Mouse (Mus musculus) intestine, embryonic 15.5 days (tissue): ENCODE results near the gene Clcnka. TPM values are rescaled to one million over a fixed set of nuclear protein-coding genes. Genes with fewer than 3 reads are reported as not detected.

Experiments used
- ATAC-seq: fragments of 200-750 bp; cut with Nextera tagmentation; 2 replicates; pipeline ENCODE4 v1.8.0; 2017; ENCODE audit warnings: moderate TSS enrichment, moderate library complexity
- H3K27ac ChIP-seq: fragments of 300-500 bp; sonication (generic); 2 replicates; pipeline ENCODE4 v1.5.1; 2015; ENCODE audit warnings: mild to moderate bottlenecking, inconsistent platforms
- H3K27me3 ChIP-seq: fragments of 300-500 bp; sonication (generic); replicated peaks from 2 replicates; pipeline ENCODE4 v1.6.1; 2015; ENCODE audit warnings: inconsistent platforms
- H3K36me3 ChIP-seq: fragments of 300-500 bp; sonication (generic); 2 replicates; pipeline ENCODE4 v1.6.1; 2015; ENCODE audit warnings: inconsistent platforms
- H3K4me1 ChIP-seq: fragments of 300-500 bp; sonication (generic); replicated peaks from 2 replicates; pipeline ENCODE4 v1.6.1; 2015; ENCODE audit warnings: inconsistent platforms
- H3K4me2 ChIP-seq: fragments of 300-500 bp; sonication (generic); replicated peaks from 2 replicates; pipeline ENCODE4 v1.6.1; 2015; ENCODE audit warnings: mild to moderate bottlenecking, inconsistent platforms
- H3K4me3 ChIP-seq: fragments of 300-500 bp; sonication (generic); replicated peaks from 2 replicates; pipeline ENCODE4 v1.5.1; 2015; ENCODE audit warnings: inconsistent platforms
- H3K9ac ChIP-seq: fragments of 300-500 bp; sonication (generic); 2 replicates; pipeline ENCODE4 v1.6.1; 2015; ENCODE audit warnings: inconsistent platforms
- H3K9me3 ChIP-seq: fragments of 300-500 bp; sonication (generic); 2 replicates; pipeline ENCODE4 v1.6.1; 2016; ENCODE audit warnings: inconsistent platforms
- WGBS: fragments of 180-500 bp; shearing (Covaris S2); methylation state at CpG from one replicate; pipeline ENCODE4 v1.1.7; 2015; 5-methylcytosine and 5-hydroxymethylcytosine counted together
- polyA plus RNA-seq: library from polyadenylated mRNA; unstranded; fragments of >200 nt; fragmentation: Nextera tagmentation; extraction: Ambion mirVana; gene quantifications from 2 replicates; pipeline ENCODE4 v1.2.1, GENCODE M21; 2015

Clcnka gene
- polyA plus RNA-seq, 1 experiment from 2014 or later, result 0.08 TPM

- H3K27me3 ChIP-seq, result peaks cover 2% of the 10 kb centered on the region; the same call in 1 of the 2 replicates
- WGBS, result 69% methylated on average over 18 of the region's 18 CpGs
- no peak overlapping the region for H3K9ac ChIP-seq
- no peaks in the 10 kb centered on the region for H3K9me3 ChIP-seq
- H3K4me2 ChIP-seq, result no peak overlapping the region
- H3K4me3 ChIP-seq, result no peak overlapping the region
- ATAC-seq, result no peak
- no peaks in the 10 kb centered on the region for H3K4me1 ChIP-seq
- H3K27ac ChIP-seq, result no peak overlapping the region
- H3K36me3 ChIP-seq, result no peaks in the 10 kb centered on the region
These were observed 9.0 kb downstream of the Clcnka start for GRCm38 (mm10) chr4:141389366-141390150.

- H3K36me3 ChIP-seq, result no peaks in the 10 kb centered on the region
- 64% methylated on average over 5 of the region's 5 CpGs for WGBS
- no peak for ATAC-seq
These were observed 10.6 kb downstream of the Clcnka start for GRCm38 (mm10) chr4:141387933-141388332.

GRCm38 (mm10) chr4:141387093-141387784 is 11.3 kb downstream of the Clcnka start:
- H3K9me3 ChIP-seq, result no peaks in the 10 kb centered on the region
- peaks cover 24% of the 10 kb centered on the region for H3K27me3 ChIP-seq
- H3K4me2 ChIP-seq, result no peak overlapping the region
- no peak overlapping the region for H3K4me3 ChIP-seq
- 17% methylated on average over 5 of the region's 5 CpGs for WGBS
- no peak overlapping the region for H3K9ac ChIP-seq
- peak; percentile 36; the same call in 1 of the 2 replicates for ATAC-seq
- H3K4me1 ChIP-seq, result peaks cover 6% of the 10 kb centered on the region
- H3K27ac ChIP-seq, result no peak overlapping the region
- no peaks in the 10 kb centered on the region for H3K36me3 ChIP-seq

More at GRCm38 (mm10) chr4:141387933-141388332, 10.6 kb downstream of the Clcnka start:
- Histone ChIP-seq H3K27me3 (peaks cover 17% of the 10 kb centered on the region), H3K9ac (no peak overlapping the region), H3K4me3 (no peak overlapping the region), H3K4me1 (no peaks in the 10 kb centered on the region; the same call in 1 of the 2 replicates), H3K9me3 (no peaks in the 10 kb centered on the region), H3K4me2 (no peak overlapping the region), H3K27ac (no peak overlapping the region)

- WGBS, result 74% methylated on average over 7 of the region's 7 CpGs
- peaks cover 26% of the 10 kb centered on the region for H3K27me3 ChIP-seq
- no peak overlapping the region for H3K4me2 ChIP-seq
- H3K4me3 ChIP-seq, result no peak overlapping the region
- ATAC-seq, result no peak
- H3K27ac ChIP-seq, result no peak overlapping the region
- peaks cover 9% of the 10 kb centered on the region for H3K4me1 ChIP-seq
- H3K9ac ChIP-seq, result no peak overlapping the region
- no peaks in the 10 kb centered on the region for H3K9me3 ChIP-seq
- H3K36me3 ChIP-seq, result no peaks in the 10 kb centered on the region
These were observed 12.4 kb downstream of the Clcnka start for GRCm38 (mm10) chr4:141386150-141386549.

- Histone ChIP-seq H3K36me3 (no peaks in the 10 kb centered on the region), H3K9ac (no peak overlapping the region), H3K4me3 (no peak overlapping the region), H3K27me3 (peaks cover 26% of the 10 kb centered on the region), H3K4me2 (no peak overlapping the region), H3K27ac (no peak overlapping the region), H3K4me1 (peaks cover 9% of the 10 kb centered on the region), H3K9me3 (no peaks in the 10 kb centered on the region)
- under 1% methylated on average over 7 of the region's 7 CpGs for WGBS
- peak; percentile 31; the same call in 1 of the 2 replicates for ATAC-seq
These were observed 13.2 kb downstream of the Clcnka start for GRCm38 (mm10) chr4:141385275-141385674.

GRCm38 (mm10) chr4:141382406-141382805 is 16.1 kb downstream of the Clcnka start:
- peak; percentile 26; the same call in 1 of the 2 replicates for ATAC-seq
- Histone ChIP-seq H3K9me3 (no peaks in the 10 kb centered on the region), H3K4me2 (peak overlapping the region; percentile 85), H3K27me3 (peaks cover 26% of the 10 kb centered on the region), H3K4me1 (peaks cover 9% of the 10 kb centered on the region), H3K9ac (peak overlapping the region; percentile 44), H3K4me3 (peak overlapping the region; percentile 33), H3K36me3 (no peaks in the 10 kb centered on the region), H3K27ac (no peak overlapping the region)
- 2% methylated on average over 25 of the region's 25 CpGs for WGBS

- Histone ChIP-seq H3K27me3 (peaks cover 26% of the 10 kb centered on the region), H3K4me1 (peaks cover 9% of the 10 kb centered on the region), H3K4me3 (no peak overlapping the region), H3K36me3 (no peaks in the 10 kb centered on the region), H3K9ac (no peak overlapping the region), H3K27ac (no peak overlapping the region), H3K4me2 (no peak overlapping the region), H3K9me3 (no peaks in the 10 kb centered on the region)
- WGBS, result 72% methylated on average over 8 of the region's 8 CpGs
- no peak for ATAC-seq
These were observed 18.9 kb downstream of the Clcnka start for GRCm38 (mm10) chr4:141379674-141380073.

GRCm38 (mm10) chr4:141372426-141372825 is 26.1 kb downstream of the Clcnka start:
- H3K36me3 ChIP-seq, result no peaks in the 10 kb centered on the region
- WGBS, result 91% methylated on average over 5 of the region's 5 CpGs
- peaks cover 9% of the 10 kb centered on the region for H3K27me3 ChIP-seq
- no peak overlapping the region for H3K4me3 ChIP-seq
- H3K9ac ChIP-seq, result no peak overlapping the region
- H3K4me1 ChIP-seq, result 0 out of 2 replicates have a peak, but pooled peaks cover 4% of the 10 kb centered on the region
- no peaks in the 10 kb centered on the region for H3K9me3 ChIP-seq
- H3K27ac ChIP-seq, result no peak overlapping the region
- no peak for ATAC-seq
- no peak overlapping the region for H3K4me2 ChIP-seq

GRCm38 (mm10) chr4:141367997-141368791 is 30.3 kb downstream of the Clcnka start, which contains the start of gene Fam131c:
Gene Fam131c (plus strand): TSS chr4:141368220.
- no peaks in the 10 kb centered on the region for H3K36me3 ChIP-seq
- H3K9me3 ChIP-seq, result no peaks in the 10 kb centered on the region
- WGBS, result under 1% methylated on average over 55 of the region's 71 CpGs
- peak within 1 kb of the TSS; percentile 55 for H3K4me3 ChIP-seq
- H3K4me1 ChIP-seq, result 0 out of 2 replicates have a peak, but pooled peaks cover 4% of the 10 kb centered on the region
- H3K9ac ChIP-seq, result peak within 1 kb of the TSS; percentile 63
- no peak within 1 kb of the TSS for H3K27ac ChIP-seq
- ATAC-seq, result peak; percentile 68
- peaks cover 28% of the 10 kb centered on the region for H3K27me3 ChIP-seq
- peak within 1 kb of the TSS; percentile 99 for H3K4me2 ChIP-seq

- Histone ChIP-seq H3K27ac (no peak overlapping the region), H3K9me3 (no peaks in the 10 kb centered on the region), H3K27me3 (peaks cover 28% of the 10 kb centered on the region), H3K36me3 (no peaks in the 10 kb centered on the region), H3K4me1 (peaks cover 9% of the 10 kb centered on the region; the same call in 1 of the 2 replicates), H3K4me3 (no peak overlapping the region), H3K4me2 (no peak overlapping the region), H3K9ac (no peak overlapping the region)
- no peak for ATAC-seq
- WGBS, result 64% methylated on average over 7 of the region's 7 CpGs
These were observed 32.6 kb downstream of the Clcnka start for GRCm38 (mm10) chr4:141365876-141366275.

- Histone ChIP-seq H3K4me3 (no peak overlapping the region), H3K27me3 (peaks cover 28% of the 10 kb centered on the region), H3K27ac (no peak overlapping the region), H3K9ac (no peak overlapping the region), H3K4me2 (no peak overlapping the region), H3K4me1 (peaks cover 12% of the 10 kb centered on the region), H3K9me3 (no peaks in the 10 kb centered on the region), H3K36me3 (no peaks in the 10 kb centered on the region)
- no peak for ATAC-seq
- WGBS, result 64% methylated on average over 8 of the region's 8 CpGs
These were observed 33.4 kb downstream of the Clcnka start for GRCm38 (mm10) chr4:141365126-141365525.
